Mouse (Mus musculus): Measurements from ENCODE around the gene Zp2. TPM values are rescaled to one million over a fixed set of nuclear protein-coding genes. Genes with fewer than 3 reads are reported as not detected.
A peak's percentile ranks its signal among the peaks of the same experiment; 100 is the strongest.

Zp2 gene
- total RNA-seq, 2 experiments from 2014 or later: 0.21 to 0.41 TPM

DNA sequence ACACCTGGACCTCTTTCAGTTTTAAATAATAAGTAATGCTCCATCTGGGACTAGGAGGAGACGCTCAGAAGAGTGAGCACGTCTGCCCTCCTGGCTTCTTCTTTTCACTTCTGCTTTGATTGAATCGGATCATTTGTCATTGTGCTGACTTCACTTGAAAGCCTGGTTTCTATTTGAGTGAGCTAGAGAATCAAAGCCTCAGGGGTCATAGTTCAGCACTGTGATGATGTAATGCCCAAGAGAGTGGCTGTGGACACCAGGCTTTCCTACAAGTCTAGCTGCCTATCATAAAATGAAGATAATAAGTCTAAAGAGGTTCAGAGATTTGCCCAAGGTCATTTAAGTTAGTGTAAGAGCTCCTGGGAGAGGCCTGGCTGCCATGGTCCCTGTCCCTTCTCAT is 5.2 kb upstream of the Zp2 start:
- no peak for DNase-seq (ENCODE audit: low spot score in 2 of 2)

GRCm38 (mm10) chr7:120142743-120143142 is 2.3 kb downstream of the Zp2 start:
- DNase-seq (ENCODE audit: low spot score in 2 of 2): no peak

DNA sequence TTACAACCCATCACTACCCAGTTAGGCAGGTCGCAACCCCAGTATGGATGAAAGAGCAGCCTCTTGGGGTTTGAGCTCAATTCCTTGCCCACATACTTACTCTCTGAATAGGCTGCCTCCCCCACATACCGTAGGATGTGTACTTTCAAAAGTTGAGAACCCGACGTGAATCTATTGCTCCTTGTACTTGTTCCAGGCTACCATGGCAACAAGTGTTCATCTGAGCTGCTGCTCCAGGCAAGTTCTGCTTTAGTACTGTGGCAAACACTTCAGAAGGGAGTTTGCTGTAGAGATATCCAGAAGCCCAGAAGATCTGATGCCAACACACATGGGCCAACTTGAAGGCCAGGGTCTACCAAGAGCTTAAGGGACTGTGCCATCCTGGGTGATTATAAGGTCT is 16.1 kb downstream of the Zp2 start:
- peak in 1 of 2 experiments; percentile 50 for DNase-seq (ENCODE audit: low spot score in 2 of 2)

- DNase-seq (ENCODE audit: low spot score in 2 of 2): no peak
These were observed 17.4 kb downstream of the Zp2 start for GRCm38 (mm10) chr7:120127686-120128059.

DNA sequence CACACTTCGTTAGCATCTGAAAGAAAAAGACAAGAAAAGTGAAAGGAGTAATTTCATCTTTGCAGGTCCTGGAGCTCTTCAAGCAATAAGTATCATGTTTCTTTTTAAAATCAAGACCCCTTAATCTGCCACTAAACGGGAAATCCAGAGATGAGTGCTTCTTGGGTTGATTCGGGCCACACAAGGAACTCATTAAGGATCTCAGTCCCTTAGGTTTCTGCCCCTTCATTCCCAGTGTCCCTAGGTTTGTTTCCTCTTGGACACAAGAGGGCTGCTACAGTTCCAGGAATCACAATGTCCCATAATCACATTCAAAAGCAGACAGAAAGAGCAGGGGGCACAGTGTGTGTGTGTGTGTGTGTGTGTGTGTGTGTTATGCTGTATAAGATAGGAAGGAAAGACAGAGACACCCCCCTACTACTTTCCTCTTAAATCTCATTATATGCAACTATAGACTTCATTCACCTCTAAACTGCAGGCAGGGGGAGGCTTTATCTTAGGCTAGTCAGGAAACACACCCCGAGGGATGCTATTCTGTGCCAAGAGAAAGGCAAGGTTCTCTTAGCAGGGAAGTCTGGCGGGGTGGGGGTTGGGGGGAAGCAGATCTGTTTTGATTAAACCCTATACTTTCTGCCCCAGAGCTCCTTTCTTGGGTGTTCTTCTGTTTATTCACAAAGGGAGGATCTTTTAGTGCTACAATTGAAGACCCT is 18.0 kb downstream of the Zp2 start:
- DNase-seq (ENCODE audit: low spot score in 2 of 2): no peak

DNA sequence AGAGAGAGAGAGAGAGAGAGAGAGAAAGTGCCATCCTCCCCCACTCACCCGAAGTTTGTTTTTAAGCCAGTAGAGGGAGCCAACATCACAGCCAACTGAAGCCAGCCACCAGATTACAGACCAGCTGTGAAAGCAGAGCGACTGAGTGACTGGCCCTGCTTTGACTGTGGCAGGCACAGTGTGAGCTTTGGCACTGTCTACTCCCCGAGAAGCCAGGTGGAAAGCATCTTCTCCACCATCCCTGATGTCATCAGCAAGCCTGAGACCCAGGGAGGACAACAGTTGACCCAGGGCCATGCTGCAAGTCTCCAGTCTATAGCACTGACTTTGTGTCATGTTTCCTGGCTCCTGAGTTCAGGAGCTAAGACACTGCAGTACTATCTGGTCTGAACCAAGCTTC is 20.2 kb downstream of the Zp2 start:
- peak; percentile 81 to 88 for DNase-seq (ENCODE audit: low spot score in 2 of 2)

DNA sequence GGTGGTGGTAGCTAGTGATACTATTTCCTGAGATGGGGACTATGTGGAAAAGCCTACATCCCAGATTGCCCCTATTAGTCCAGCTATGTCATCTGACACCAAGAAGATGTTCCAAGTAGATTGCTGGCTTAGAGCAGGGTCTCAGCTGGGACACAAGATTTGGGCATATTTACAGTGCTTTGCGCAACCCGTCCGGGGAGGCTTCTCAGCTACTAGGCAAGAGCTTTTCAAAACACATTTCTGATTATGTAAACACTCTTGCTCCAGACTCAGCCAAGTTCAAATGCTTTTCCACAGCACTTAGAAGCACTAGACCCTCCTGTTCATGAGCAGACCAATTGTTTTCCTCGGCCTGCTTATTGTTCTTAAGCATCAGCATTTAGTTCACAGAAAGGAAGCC is 21.3 kb downstream of the Zp2 start:
- DNase-seq (ENCODE audit: low spot score in 2 of 2): no peak

DNA sequence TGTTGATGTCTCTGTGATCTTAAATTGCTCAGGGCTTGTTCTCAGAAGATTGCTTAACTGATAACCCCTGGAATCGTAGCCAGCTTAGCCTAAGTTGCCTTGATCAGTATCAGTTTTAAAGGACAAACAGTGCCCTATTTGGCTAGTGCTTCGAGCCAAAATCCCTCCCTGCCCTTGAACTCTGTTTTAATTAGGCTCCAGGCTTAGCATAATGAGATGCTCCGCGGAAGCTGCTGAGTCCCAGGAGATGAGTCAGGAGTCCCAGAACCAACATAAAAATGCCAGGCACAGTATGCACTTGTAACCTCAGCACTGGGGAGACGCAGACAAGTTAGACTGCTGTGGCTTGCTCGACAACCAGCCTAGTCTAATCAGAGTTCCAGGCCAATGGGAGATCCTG is 27.6 kb downstream of the Zp2 start:
- DNase-seq (ENCODE audit: low spot score in 2 of 2): no peak

- DNase-seq (ENCODE audit: low spot score in 2 of 2): no peak
These were observed 28.1 kb downstream of the Zp2 start for GRCm38 (mm10) chr7:120116976-120117375.

GRCm38 (mm10) chr7:120109676-120110075 is 35.4 kb downstream of the Zp2 start:
- no peak for DNase-seq (ENCODE audit: low spot score in 2 of 2)

DNA sequence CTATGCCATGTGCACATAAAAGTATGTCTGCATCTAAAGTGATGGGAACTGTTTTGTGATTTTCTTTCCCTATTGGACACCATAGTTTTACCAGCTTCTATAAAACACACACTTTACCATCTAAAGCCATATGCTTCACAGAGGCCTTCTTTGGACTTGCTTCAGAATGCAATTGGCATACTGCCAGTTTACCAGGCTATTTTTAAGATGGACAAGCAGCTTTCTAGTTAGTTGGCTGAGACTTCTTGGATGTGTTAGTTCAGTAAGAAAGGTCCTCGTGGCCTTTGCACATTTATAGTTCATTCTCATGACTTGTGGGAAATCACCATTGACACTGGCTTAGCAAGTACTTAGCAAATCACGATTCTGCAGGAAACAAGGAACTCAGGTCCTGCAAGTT is 38.7 kb downstream of the Zp2 start:
- no peak for DNase-seq (ENCODE audit: low spot score in 2 of 2)

GRCm38 (mm10) chr7:120104975-120105374 is 40.1 kb downstream of the Zp2 start:
- DNase-seq (ENCODE audit: low spot score in 2 of 2): no peak

- DNase-seq (ENCODE audit: low spot score in 2 of 2): no peak
These were observed 42.0 kb downstream of the Zp2 start for GRCm38 (mm10) chr7:120103019-120103567.

GRCm38 (mm10) chr7:120102164-120102972 is 42.7 kb downstream of the Zp2 start, which contains the start of gene Tmem159:
TSS of gene Tmem159 (plus strand) at chr7:120102353.
- peak; percentile 41 to 59 for DNase-seq (ENCODE audit: low spot score in 2 of 2)

DNA sequence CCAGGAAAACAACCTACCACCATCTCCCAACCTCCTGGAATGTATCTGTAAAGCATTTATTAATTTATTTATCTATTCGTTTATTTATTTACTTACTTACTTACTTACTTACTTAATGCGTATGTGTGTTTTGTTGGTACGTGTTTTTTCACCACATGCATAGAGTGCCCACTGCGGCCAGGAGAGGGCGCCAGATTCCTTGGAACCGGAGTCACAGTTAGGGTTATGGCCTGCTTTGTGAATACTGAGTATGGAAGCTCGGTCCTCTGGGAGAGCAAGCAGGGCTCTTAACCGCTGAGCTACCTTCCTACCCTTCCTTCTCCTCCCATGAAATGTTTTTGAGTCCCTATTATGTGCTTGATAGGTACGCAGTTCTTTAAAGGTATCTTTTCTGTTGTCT is 46.7 kb downstream of the Zp2 start:
- DNase-seq (ENCODE audit: low spot score in 2 of 2): peak; percentile 57 to 78

DNA sequence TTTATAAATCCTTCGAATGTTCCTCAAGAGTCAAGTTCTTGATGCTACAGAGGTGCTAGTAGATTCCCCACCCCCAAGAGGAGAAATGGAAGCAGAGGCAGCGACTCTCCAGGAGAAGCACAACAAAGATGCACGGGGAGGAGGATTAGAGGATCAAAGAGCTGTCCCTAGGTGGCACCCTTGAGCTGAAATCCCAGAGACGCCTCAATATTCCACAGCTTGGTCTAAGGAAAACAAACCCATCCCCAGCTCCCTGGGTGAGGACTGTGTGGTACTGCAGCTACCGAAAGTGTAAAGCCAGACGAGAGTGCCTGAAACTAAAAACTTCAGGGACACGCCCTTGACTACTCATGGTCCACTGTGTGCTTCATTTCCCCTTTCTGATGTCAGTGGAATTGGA is 47.2 kb downstream of the Zp2 start:
- DNase-seq (ENCODE audit: low spot score in 2 of 2): peak; percentile 48 to 63

- DNase-seq (ENCODE audit: low spot score in 2 of 2): no peak
These were observed 49.9 kb downstream of the Zp2 start, which contains the start of gene Dnah3 for GRCm38 (mm10) chr7:120095180-120095579. TSS of gene Dnah3 (minus strand) at chr7:120095280.

GRCm38 (mm10) chr7:120094216-120094615 is 50.9 kb downstream of the Zp2 start:
- no peak for DNase-seq (ENCODE audit: low spot score in 2 of 2)

DNA sequence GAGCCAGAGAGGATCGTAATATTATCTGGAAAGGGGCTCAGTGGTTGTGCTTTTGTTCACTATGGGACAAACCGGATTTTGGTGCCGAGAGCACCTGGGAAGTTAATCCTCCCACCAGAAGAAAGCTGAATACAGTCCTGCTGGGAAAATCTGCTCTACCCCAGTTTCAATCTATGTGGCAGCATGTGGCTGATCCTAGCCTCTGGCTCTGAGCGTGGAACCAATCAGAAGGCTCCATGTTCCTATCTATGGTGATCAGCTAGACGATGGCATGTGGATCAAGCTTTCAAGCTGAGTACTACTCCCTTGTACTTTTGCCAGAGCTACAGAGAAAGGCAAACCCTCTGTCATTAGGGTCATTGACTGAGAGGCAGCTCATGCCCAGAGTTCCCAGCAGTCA is 52.1 kb downstream of the Zp2 start:
- no peak for DNase-seq (ENCODE audit: low spot score in 2 of 2)

DNA sequence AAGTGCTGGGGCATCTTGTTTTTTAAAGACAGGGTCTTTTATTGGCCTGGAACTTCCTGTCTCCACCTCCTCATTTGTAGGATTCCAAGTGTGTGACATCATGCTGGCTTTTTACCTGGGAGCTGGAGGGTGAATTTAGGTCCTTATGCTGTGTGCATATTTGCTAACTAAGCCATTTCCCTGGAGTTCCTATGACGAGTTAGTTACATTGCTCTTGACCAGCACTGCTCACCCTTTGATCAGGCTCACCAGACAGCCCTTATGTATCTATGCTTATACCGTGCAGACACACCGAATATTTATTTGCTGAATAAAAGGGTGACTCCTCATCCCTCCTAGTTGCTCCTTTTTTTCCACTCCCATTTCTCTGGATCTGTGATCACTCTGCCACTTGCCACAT is 64.9 kb downstream of the Zp2 start:
- DNase-seq (ENCODE audit: low spot score in 2 of 2): no peak

Data from layer of hippocampus, postnatal 14 days (tissue).